Mouse (Mus musculus): ENCODE data around the gene Ccpg1. TPM values are rescaled to one million over a fixed set of nuclear protein-coding genes. Genes with fewer than 3 reads are reported as not detected.
A peak's percentile ranks its signal among the peaks of the same experiment; 100 is the strongest.

Gene Ccpg1
- total RNA-seq (2021), result 100 to 1,000 TPM; 124 to 128 TPM
- long read RNA-seq, experiment 1, transcript Ccpg1-202 (9 exons, 2,969 nt), result minor isoform, 18 of 123 reads
- long read RNA-seq, experiment 1, transcript Ccpg1-208 (8 exons, 2,939 nt), result major isoform, 39 of 123 reads
- long read RNA-seq, experiment 1, transcript Ccpg1-201 (9 exons, 3,151 nt), result minor isoform, 5 of 123 reads
- long read RNA-seq, experiment 1, partial matches to known transcripts, result 19 of 123 reads
- long read RNA-seq, experiment 1, other reads (novel, unspliced or antisense), result 38 of 123 reads
- long read RNA-seq, experiment 2, transcript Ccpg1-208 (8 exons, 2,939 nt), result major isoform, 19 of 93 reads
- long read RNA-seq, experiment 2, transcript Ccpg1-202 (9 exons, 2,969 nt), result minor isoform, 9 of 93 reads
- long read RNA-seq, experiment 2, partial matches to known transcripts, result 31 of 93 reads
- long read RNA-seq, experiment 2, other reads (novel, unspliced or antisense), result 26 of 93 reads

GRCm38 (mm10) chr9:72985250-72986220, at the start of gene Ccpg1, which contains the start of gene Ccpg1os:
TSS of gene Ccpg1 (plus strand) at chr9:72985429.
TSS of gene Ccpg1os (minus strand) at chr9:72985382.
- no peak; the same call in 1 of the 2 replicates for TF ChIP-seq CTCF (IDR thresholded peaks at IDR 0.05)
- DNase-seq (ENCODE audit: extremely low spot score in 1 of 2, low spot score in 2 of 2), result peak; percentile 95 to 98
- Histone ChIP-seq H3K27ac (peak within 1 kb of the TSS; percentile 98), H3K4me3 (peak within 1 kb of the TSS; percentile 97)
- intact Hi-C loops (cut with DNase I), result no loop called here

GRCm38 (mm10) chr9:72936301-72936700, 48.9 kb upstream of the Ccpg1 start:
- intact Hi-C loops (cut with DNase I), result no loop called here
- H3K27ac ChIP-seq, result no peak overlapping the region
- H3K4me3 ChIP-seq, result no peak overlapping the region
- no peak for DNase-seq (ENCODE audit: extremely low spot score in 1 of 2, low spot score in 2 of 2)
- TF ChIP-seq CTCF (IDR thresholded peaks at IDR 0.05), result no peak

GRCm38 (mm10) chr9:72943424-72943823, 41.8 kb upstream of the Ccpg1 start:
- no peak overlapping the region for H3K4me3 ChIP-seq
- H3K27ac ChIP-seq, result no peak overlapping the region
- DNase-seq (ENCODE audit: extremely low spot score in 1 of 2, low spot score in 2 of 2), result no peak
- TF ChIP-seq CTCF (IDR thresholded peaks at IDR 0.05), result peak; percentile 34
- intact Hi-C loops (cut with DNase I), result no loop called here

GRCm38 (mm10) chr9:72944286-72944685, 40.9 kb upstream of the Ccpg1 start:
- intact Hi-C loops (cut with DNase I), result no loop called here
- no peak for DNase-seq (ENCODE audit: extremely low spot score in 1 of 2, low spot score in 2 of 2)
- no peak overlapping the region for H3K27ac ChIP-seq

GRCm38 (mm10) chr9:72947010-72947409, 38.2 kb upstream of the Ccpg1 start:
- DNase-seq (ENCODE audit: extremely low spot score in 1 of 2, low spot score in 2 of 2), result no peak
- Histone ChIP-seq H3K4me3 (no peak overlapping the region), H3K27ac (no peak overlapping the region)
- intact Hi-C loops (cut with DNase I), result no loop called here
- no peak; the same call in 1 of the 2 replicates for TF ChIP-seq CTCF (IDR thresholded peaks at IDR 0.05)

More at GRCm38 (mm10) chr9:72944286-72944685, 40.9 kb upstream of the Ccpg1 start:
- no peak overlapping the region for H3K4me3 ChIP-seq
- TF ChIP-seq CTCF (IDR thresholded peaks at IDR 0.05), result no peak

- intact Hi-C loops (cut with DNase I), result no loop called here
- Histone ChIP-seq H3K27ac (no peak overlapping the region), H3K4me3 (no peak overlapping the region)
- TF ChIP-seq CTCF (IDR thresholded peaks at IDR 0.05), result no peak
- no peak for DNase-seq (ENCODE audit: extremely low spot score in 1 of 2, low spot score in 2 of 2)
These were observed 35.7 kb upstream of the Ccpg1 start for GRCm38 (mm10) chr9:72949572-72949971.

GRCm38 (mm10) chr9:72954746-72955145, 30.5 kb upstream of the Ccpg1 start:
- peak; percentile 41 for TF ChIP-seq CTCF (IDR thresholded peaks at IDR 0.05)
- intact Hi-C loops (cut with DNase I), result loop anchor here (5.0 to 10.0 kb wide), 2 partner anchors 62 to 190 kb away; no protein-coding TSS in a partner anchor
- H3K4me3 ChIP-seq, result no peak overlapping the region
- no peak overlapping the region for H3K27ac ChIP-seq
- DNase-seq (ENCODE audit: extremely low spot score in 1 of 2, low spot score in 2 of 2), result no peak

- peak; percentile 69 for TF ChIP-seq CTCF (IDR thresholded peaks at IDR 0.05)
- H3K27ac ChIP-seq, result no peak overlapping the region
- H3K4me3 ChIP-seq, result no peak overlapping the region
- intact Hi-C loops (cut with DNase I), result loop anchor here (10.0 kb wide), 1 partner anchor 191 kb away; no protein-coding TSS in a partner anchor
- DNase-seq (ENCODE audit: extremely low spot score in 1 of 2, low spot score in 2 of 2), result peak in 1 of 2 experiments; percentile 35
These were observed 29.7 kb upstream of the Ccpg1 start for GRCm38 (mm10) chr9:72955546-72955945.

- peak within 1 kb of the TSS; percentile 62 for H3K4me3 ChIP-seq
- intact Hi-C loops (cut with DNase I), result loop anchor here (10.0 kb wide), 1 partner anchor 194 kb away; no protein-coding TSS in a partner anchor
- no peak within 1 kb of the TSS for H3K27ac ChIP-seq
- peak; percentile 63 to 74 for DNase-seq (ENCODE audit: extremely low spot score in 1 of 2, low spot score in 2 of 2)
- peak; percentile 24 for TF ChIP-seq CTCF (IDR thresholded peaks at IDR 0.05)
These were observed 26.4 kb upstream of the Ccpg1 start, which contains the start of the genes Dyx1c1 and Gm44503 for GRCm38 (mm10) chr9:72958521-72959450. TSS of gene Dyx1c1 (plus strand) at chr9:72958785. TSS of gene Gm44503 (plus strand) at chr9:72958852.

- Histone ChIP-seq H3K27ac (no peak overlapping the region), H3K4me3 (no peak overlapping the region)
- no peak for DNase-seq (ENCODE audit: extremely low spot score in 1 of 2, low spot score in 2 of 2)
- TF ChIP-seq CTCF (IDR thresholded peaks at IDR 0.05), result no peak
- intact Hi-C loops (cut with DNase I), result no loop called here
These were observed 23.9 kb upstream of the Ccpg1 start for GRCm38 (mm10) chr9:72961346-72961745.

All from left cerebral cortex, adult 2 months (tissue).